Mouse (Mus musculus): ENCODE data around the gene Minpp1.

- TF ChIP-seq CTCF (conservative IDR thresholded peaks at IDR 0.05; ENCODE audit: low read length) (no peak), POU5F1 (IDR thresholded peaks at IDR 0.05; ENCODE audit: borderline replicate concordance, low read length) (no peak), NANOG (IDR thresholded peaks at IDR 0.05; ENCODE audit: borderline replicate concordance, low read length) (no peak)
Observed at GRCm38 (mm10) chr19:32495034-32495433, 9.5 kb downstream of the Minpp1 start.

All from E14TG2a.4 (cell line).